Mouse (Mus musculus): ENCODE measurements at regions not wholly inside any gene's neighbourhood (a gene's known extent, or its start where the extent isn't known, plus 50 kb on each side); places are given as distances from the start of the nearest gene placed in this dataset.

DNA sequence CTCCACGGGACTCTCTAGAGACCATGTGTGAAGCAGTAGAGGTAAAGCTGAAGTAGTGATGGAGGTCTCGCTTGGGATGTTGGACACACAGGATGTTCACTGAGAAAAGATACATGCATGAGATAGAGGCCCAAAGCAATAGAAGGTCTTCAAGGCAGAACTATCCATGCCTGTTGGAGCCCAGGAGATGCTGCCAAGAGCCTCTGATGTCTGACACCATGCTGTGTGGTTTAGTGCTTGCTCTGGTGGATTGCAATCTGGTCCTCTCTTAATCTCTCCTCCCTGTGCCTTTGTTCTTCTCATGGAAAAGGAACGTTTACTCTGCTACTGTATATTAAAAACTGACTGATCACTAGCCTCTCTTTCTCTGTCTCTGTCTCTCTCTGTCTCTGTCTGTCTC is 370.0 kb downstream of the Matn1 start:
- TF ChIP-seq CTCF (IDR thresholded peaks at IDR 0.05; ENCODE audit: control insufficient read depth, insufficient read depth, insufficient replicate concordance, low read depth, low read length) (no peak), POLR2A (IDR thresholded peaks at IDR 0.05; ENCODE audit: control insufficient read depth, low read depth, low read length) (no peak)

All from testis, adult 2 months (tissue).